Mouse (Mus musculus): ENCODE results near the gene Srsf12. TPM values are rescaled to one million over a fixed set of nuclear protein-coding genes. Genes with fewer than 3 reads are reported as not detected.

Srsf12 gene
- polyA plus RNA-seq (2015; fragmentation: Nextera tagmentation; extraction: Ambion mirVana) = 60.7 and 65.2 TPM in 2 replicates

DNA sequence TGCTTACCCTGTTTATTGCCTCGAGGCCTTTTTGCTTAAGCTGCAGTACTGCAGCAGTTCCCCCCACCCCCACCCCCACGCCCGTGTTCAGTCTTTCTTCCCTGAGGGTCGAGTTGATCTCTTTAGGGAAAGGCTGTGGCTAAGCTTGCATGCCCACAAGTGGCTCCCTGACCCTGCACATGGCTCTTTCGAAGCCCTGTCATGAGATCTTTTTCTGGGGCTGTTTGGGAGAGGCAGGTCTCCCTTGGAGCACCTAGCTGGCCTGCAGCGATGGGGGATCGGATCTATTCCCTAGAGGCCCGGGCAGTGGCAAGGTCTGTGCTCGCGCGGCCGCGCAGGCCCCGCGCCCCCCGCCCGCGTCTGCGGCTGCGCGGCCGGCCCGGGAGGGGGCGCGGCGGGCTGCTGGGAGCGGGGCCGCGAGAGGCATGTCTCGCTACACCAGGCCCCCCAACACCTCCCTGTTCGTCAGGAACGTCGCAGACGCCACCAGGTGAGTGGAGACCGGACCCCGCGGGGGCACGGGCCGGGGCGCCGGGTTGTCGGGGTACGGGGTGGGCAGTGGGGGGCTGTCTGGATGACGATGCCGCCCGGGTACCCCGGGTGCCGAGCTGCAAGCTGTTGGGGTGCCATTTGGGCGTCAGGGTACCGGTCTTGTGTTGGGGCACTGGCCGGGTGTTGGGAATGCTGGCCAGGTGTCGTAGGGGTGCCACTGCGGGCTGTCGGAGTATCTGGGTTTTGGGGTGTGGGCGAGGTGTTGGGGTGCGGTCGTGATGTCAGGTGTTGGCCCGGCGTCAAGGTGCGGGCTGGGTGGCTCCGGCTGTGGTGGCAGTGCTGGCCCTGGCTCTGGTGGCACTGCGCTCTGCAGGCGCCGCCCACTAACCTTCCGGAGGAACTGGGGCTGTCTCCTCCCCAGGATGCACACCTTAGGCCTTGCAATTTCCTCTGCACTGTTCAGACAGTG is at the start of gene Srsf12:
TSS of gene Srsf12 (plus strand) at position 111 of the 961 bp plus-strand sequence.
- 3% methylated on average over 65 of the region's 65 CpGs for WGBS
- peaks cover 28% of the 10 kb centered on the region for H3K4me1 ChIP-seq (replicated peaks)
- peaks cover 5% of the 10 kb centered on the region; the same call in 1 of the 2 replicates for H3K36me3 ChIP-seq
- peak; percentile 85 for ATAC-seq (ENCODE audit: low FRiP score, low read depth)
- no peaks in the 10 kb centered on the region for H3K27me3 ChIP-seq
- H3K4me2 ChIP-seq = peak within 1 kb of the TSS; percentile 95
- H3K27ac ChIP-seq (replicated peaks) = peak within 1 kb of the TSS; percentile 96
- peak within 1 kb of the TSS; percentile 97 for H3K9ac ChIP-seq
- no peaks in the 10 kb centered on the region for H3K9me3 ChIP-seq
- H3K4me3 ChIP-seq = peak within 1 kb of the TSS; percentile 96

DNA sequence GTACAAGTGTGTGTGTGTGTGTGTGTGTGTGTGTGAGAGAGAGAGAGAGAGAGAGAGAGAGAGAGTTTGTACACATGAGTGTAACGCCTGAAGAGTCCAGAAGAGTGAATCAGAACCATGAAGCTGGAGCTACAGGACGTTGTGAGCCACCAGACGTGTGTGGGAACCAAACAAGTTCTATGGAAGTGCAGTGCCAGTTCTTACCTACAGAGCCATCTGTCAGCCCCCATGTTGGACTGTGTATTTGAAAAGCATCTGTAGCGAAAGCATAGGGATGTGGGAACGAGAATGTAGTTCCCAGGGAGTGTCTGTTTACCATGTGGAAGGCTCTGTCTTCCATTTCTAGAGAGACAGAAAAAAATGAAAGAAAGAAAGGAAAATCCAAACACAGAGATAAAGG is 25.3 kb upstream of the Srsf12 start:
- H3K27ac ChIP-seq (replicated peaks) = no peak overlapping the region
- H3K27me3 ChIP-seq = no peaks in the 10 kb centered on the region
- no peak overlapping the region for H3K9ac ChIP-seq
- no peak overlapping the region for H3K4me3 ChIP-seq
- no peak overlapping the region for H3K4me2 ChIP-seq
- no peaks in the 10 kb centered on the region for H3K9me3 ChIP-seq
- peaks cover 37% of the 10 kb centered on the region for H3K36me3 ChIP-seq
- no peak for ATAC-seq (ENCODE audit: low FRiP score, low read depth)
- WGBS = 87% methylated on average over 5 of the region's 5 CpGs
- H3K4me1 ChIP-seq (replicated peaks) = peaks cover 11% of the 10 kb centered on the region

DNA sequence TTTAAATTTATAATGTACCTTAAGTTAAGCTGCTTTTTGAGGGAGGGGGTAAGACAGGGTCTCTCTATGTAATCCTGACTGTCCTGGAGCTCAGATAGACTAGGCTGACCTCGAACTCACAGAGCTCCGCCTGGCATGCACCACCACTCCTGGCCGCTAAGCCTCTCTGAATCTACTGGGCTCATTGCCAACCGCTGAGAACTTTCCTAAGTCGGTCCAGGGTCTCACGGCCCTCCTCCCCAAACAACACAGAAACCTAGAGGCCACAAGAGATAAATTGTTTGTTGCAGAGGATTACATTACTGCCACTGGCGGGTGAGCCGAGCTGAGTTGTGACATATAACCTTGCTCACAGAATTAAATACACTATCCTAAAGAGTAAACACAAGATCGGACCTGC is 20.6 kb upstream of the Srsf12 start:
- Histone ChIP-seq H3K9me3 (no peaks in the 10 kb centered on the region), H3K4me2 (peak overlapping the region; percentile 77), H3K27me3 (no peaks in the 10 kb centered on the region), H3K27ac (replicated peaks) (peak overlapping the region; percentile 96; the same call in 1 of the 2 replicates), H3K4me3 (peak overlapping the region; percentile 82), H3K36me3 (peaks cover 8% of the 10 kb centered on the region), H3K4me1 (replicated peaks) (peaks cover 14% of the 10 kb centered on the region), H3K9ac (peak overlapping the region; percentile 11; the same call in 1 of the 2 replicates)
- WGBS = 17% methylated on average over 9 of the region's 9 CpGs
- ATAC-seq (ENCODE audit: low FRiP score, low read depth) = no peak

DNA sequence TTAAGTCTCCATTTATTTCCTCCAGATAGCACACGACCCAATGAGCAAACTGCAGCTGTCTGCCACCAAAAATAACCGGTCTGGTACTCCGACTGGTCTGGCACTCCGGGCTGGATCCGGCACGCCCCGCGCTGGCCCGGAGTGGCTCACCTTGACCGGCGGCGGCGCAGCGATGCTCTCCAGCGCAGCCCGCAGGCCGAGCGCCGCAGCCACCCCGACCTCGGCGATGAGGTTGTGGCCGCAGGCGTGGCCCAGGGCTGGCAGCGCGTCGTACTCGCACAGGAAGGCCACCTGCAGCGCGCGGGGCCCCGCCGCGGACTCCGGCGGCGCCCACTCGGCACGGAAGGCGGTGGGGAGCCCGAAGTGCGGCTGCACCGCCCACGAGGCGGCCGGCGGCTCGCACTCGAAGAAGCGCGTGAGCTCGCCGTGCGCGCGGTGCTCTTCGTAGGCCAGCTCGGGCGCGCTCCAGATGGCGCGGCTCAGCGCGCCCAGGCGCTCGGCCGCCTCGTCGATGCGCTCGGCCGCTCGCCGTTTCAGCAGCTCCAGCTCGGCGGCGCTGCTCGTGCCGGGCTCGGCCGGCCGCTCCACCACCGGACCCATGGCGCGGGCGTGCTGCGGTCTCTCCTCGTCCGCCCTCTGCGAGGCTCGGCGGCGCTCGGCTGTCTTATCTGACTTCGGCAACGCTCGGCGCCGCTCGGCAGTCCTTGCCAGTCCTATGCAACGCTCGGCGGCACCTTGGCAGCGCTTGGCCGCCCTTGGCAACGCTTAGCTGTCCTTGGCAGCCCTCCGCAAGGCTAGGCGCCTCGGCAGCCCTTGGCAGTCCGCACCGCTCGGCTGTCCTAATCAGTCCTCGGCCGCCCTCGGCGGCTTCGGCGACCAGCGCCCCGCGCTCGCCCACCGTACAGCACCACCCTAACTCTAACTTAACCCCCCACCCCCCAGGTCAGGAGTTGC is 19.7 kb upstream of the Srsf12 start:
- Histone ChIP-seq H3K9me3 (no peaks in the 10 kb centered on the region), H3K36me3 (peaks cover 6% of the 10 kb centered on the region; the same call in 1 of the 2 replicates), H3K4me3 (peak overlapping the region; percentile 82), H3K4me1 (replicated peaks) (peaks cover 14% of the 10 kb centered on the region), H3K27ac (replicated peaks) (peak overlapping the region; percentile 96), H3K9ac (peak overlapping the region; percentile 78), H3K4me2 (peak overlapping the region; percentile 77), H3K27me3 (no peaks in the 10 kb centered on the region)
- WGBS = under 1% methylated on average over 105 of the region's 123 CpGs
- ATAC-seq (ENCODE audit: low FRiP score, low read depth) = peak; percentile 94

DNA sequence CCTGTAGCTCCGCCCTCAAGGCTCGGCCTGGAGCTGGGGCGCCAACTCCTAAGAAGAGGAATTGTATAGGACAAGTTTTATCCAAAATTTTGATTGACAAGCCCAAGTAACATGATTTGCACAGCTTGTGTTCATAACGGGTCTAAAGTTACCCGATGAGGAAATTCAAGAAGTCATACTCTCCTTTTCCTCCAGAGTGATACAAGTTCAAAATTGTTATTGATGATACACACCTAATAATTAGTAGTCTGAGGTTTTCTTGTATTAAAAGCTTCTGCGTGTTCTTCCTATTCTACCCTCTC is 19.1 kb upstream of the Srsf12 start, which contains the start of gene Pm20d2:
TSS of gene Pm20d2 (minus strand) at position 3 of the 302 bp plus-strand sequence.
- Histone ChIP-seq H3K36me3 (peaks cover 6% of the 10 kb centered on the region; the same call in 1 of the 2 replicates), H3K4me3 (peak within 1 kb of the TSS; percentile 82), H3K4me1 (replicated peaks) (peaks cover 14% of the 10 kb centered on the region), H3K27ac (replicated peaks) (peak within 1 kb of the TSS; percentile 96), H3K4me2 (peak within 1 kb of the TSS; percentile 77), H3K9me3 (0 out of 2 replicates have a peak, but pooled peaks cover 2% of the 10 kb centered on the region), H3K9ac (peak within 1 kb of the TSS; percentile 78), H3K27me3 (no peaks in the 10 kb centered on the region)
- 18% methylated on average over 6 of the region's 6 CpGs for WGBS
- ATAC-seq (ENCODE audit: low FRiP score, low read depth) = no peak

DNA sequence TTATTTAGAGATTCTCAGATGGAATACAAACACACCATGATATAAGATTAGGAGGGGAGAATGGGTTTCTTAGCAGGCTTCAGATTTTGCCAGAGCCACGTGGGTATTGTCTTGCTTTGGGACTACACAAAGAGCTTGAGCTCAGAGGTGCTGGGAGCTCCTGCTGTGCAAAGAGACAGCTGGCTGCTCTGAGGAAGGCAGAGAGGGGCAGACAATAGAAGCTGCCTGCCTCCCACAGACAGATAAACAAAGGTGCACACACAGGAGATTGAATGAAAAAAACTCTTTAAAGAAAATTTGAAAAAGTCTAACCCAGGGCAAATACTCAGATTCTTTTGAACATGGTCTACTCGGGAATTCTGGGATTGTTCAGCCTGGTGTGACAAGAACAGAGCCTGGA is 10.7 kb upstream of the Srsf12 start:
- H3K4me2 ChIP-seq = no peak overlapping the region
- H3K27me3 ChIP-seq = no peaks in the 10 kb centered on the region
- no peak overlapping the region for H3K27ac ChIP-seq (replicated peaks)
- H3K4me1 ChIP-seq (replicated peaks) = no peaks in the 10 kb centered on the region
- H3K9ac ChIP-seq = no peak overlapping the region
- no peaks in the 10 kb centered on the region for H3K36me3 ChIP-seq
- WGBS = 2% methylated on average over 2 of the region's 2 CpGs
- ATAC-seq (ENCODE audit: low FRiP score, low read depth) = no peak
- H3K4me3 ChIP-seq = no peak overlapping the region
- H3K9me3 ChIP-seq = 0 out of 2 replicates have a peak, but pooled peaks cover 2% of the 10 kb centered on the region

DNA sequence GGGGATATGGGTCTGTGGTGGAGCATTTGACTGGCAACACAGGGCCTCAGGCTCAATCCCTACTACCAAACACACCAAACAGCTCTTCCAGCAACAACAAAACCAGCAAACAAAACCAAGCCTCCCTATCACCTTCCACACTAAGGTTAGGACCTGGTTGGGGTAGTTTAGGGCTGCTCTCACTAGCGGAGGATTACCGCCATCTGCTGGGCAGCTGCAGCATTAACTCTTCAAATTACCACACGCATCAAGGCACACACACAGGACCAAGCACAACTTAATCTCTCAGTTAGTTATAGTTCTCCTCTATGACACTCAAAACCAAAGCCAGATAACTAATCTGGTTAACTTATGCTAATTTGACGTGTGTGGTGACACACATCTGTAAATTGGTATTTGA is 4.1 kb upstream of the Srsf12 start:
- WGBS = 6% methylated on average over 4 of the region's 4 CpGs
- no peaks in the 10 kb centered on the region for H3K9me3 ChIP-seq
- no peak for ATAC-seq (ENCODE audit: low FRiP score, low read depth)

DNA sequence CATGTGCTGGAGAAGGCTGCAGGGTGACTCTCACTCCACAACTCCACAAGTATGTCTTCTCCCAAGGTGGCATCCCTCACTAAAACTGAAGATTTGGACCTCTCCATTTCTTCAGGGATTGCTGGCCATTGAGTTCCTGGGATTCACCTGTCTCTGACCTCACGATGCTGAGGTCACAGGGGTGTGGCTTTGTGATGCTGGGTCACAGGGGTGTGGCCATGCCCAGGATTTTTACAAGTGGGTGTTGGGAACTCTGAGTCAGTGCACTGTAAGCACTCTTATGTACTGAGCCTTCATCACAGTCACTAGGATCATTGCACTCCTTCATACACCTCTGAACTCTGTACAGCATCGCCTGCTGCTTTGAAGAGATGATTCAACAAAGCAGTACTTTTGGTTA is 1.2 kb upstream of the Srsf12 start:
- Histone ChIP-seq H3K36me3 (0 out of 2 replicates have a peak, but pooled peaks cover under 1% of the 10 kb centered on the region), H3K4me1 (replicated peaks) (peaks cover 28% of the 10 kb centered on the region), H3K4me3 (no peak overlapping the region), H3K9me3 (no peaks in the 10 kb centered on the region), H3K4me2 (no peak overlapping the region), H3K9ac (no peak overlapping the region), H3K27me3 (no peaks in the 10 kb centered on the region), H3K27ac (replicated peaks) (no peak overlapping the region)
- no peak for ATAC-seq (ENCODE audit: low FRiP score, low read depth)
- WGBS = 67% methylated on average over 2 of the region's 2 CpGs

More for the DNA sequence above, 4.1 kb upstream of the Srsf12 start:
- H3K9ac ChIP-seq = no peak overlapping the region
- no peak overlapping the region for H3K27ac ChIP-seq (replicated peaks)
- no peaks in the 10 kb centered on the region for H3K36me3 ChIP-seq
- peaks cover 15% of the 10 kb centered on the region for H3K4me1 ChIP-seq (replicated peaks)
- no peak overlapping the region for H3K4me2 ChIP-seq
- no peak overlapping the region for H3K4me3 ChIP-seq
- H3K27me3 ChIP-seq = no peaks in the 10 kb centered on the region

DNA sequence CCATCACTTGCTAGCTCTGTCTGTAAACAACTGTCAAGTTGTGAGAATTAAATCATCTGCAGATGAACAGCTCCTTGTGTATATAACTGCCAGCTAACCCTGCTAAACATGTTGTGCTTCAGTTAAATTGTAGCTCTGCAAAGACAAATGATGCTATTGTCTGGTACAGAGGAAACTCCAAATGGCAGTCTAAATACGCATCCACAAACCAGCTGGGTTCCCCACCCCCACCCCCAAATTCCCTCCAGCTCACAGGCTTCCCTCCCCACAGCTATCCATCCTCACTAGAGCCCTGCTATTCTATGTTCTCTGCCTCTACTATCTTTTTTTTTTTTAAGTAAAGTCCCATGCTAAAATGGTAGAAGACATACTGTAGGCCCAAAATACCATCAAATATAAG is 13.1 kb downstream of the Srsf12 start:
- Histone ChIP-seq H3K27ac (replicated peaks) (no peak overlapping the region), H3K4me3 (no peak overlapping the region), H3K27me3 (no peaks in the 10 kb centered on the region), H3K4me1 (replicated peaks) (no peaks in the 10 kb centered on the region), H3K36me3 (no peaks in the 10 kb centered on the region), H3K4me2 (no peak overlapping the region), H3K9me3 (no peaks in the 10 kb centered on the region), H3K9ac (no peak overlapping the region)
- ATAC-seq (ENCODE audit: low FRiP score, low read depth) = no peak
- WGBS = 40% methylated on average over 1 of the region's 1 CpGs

DNA sequence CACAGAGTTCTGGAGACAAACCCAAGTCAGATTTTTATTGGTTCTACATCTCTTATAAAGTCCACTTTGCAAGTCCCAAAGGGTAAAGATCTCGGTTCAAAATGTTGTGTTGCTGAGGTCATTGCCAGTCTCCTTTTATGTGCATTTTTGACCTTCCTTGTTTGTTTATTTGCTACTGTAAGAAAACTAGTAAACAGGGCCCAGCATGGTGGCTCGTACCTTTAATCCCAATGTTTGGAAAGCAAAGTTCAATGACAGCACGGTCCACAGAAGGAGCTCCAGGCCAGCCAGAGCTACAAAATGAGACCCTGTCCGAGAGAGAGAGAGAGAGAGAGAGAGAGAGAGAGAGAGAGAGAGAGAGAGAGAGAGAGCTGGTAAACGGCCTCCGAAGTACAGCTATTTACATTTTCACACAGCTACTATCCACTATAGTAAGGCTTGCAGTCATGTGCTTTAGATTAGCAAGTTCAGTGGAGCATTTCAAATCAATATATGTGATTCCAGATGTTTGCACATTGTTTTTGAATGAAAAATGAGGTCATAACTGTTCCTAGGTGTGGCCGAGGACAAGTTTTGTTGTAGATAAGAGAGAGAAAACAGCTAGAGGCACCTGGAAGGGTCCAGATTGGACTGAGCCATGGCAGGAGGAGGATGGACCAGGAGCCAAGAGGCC is 15.3 kb downstream of the Srsf12 start:
- Histone ChIP-seq H3K27me3 (no peaks in the 10 kb centered on the region), H3K4me3 (no peak overlapping the region), H3K9me3 (no peaks in the 10 kb centered on the region), H3K27ac (replicated peaks) (no peak overlapping the region), H3K9ac (no peak overlapping the region), H3K4me1 (replicated peaks) (no peaks in the 10 kb centered on the region), H3K36me3 (0 out of 2 replicates have a peak, but pooled peaks cover 2% of the 10 kb centered on the region), H3K4me2 (no peak overlapping the region)
- ATAC-seq (ENCODE audit: low FRiP score, low read depth) = no peak
- 78% methylated on average over 7 of the region's 7 CpGs for WGBS

DNA sequence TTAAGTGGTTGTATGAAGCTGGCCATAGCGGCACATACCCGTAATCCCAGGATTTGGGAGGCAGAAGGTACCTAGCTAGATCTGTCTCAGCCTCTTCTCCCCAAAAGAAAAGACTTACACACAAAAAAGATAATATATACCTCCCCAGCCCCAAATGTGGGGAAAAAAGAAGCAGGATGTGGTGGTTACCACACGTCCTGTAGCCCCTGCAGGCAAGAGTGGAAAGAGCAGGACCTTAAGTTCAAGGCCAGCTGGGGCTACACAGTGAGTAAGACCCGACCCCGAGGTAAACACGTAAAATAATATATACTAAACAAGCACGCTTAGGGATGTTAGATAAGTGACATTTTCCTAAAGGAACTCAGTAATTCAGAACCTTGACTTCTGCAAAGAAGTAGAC is 18.4 kb downstream of the Srsf12 start:
- Histone ChIP-seq H3K27ac (replicated peaks) (no peak overlapping the region), H3K4me3 (no peak overlapping the region), H3K9me3 (no peaks in the 10 kb centered on the region), H3K27me3 (no peaks in the 10 kb centered on the region), H3K36me3 (peaks cover 7% of the 10 kb centered on the region), H3K4me1 (replicated peaks) (no peaks in the 10 kb centered on the region), H3K9ac (no peak overlapping the region), H3K4me2 (no peak overlapping the region)
- 91% methylated on average over 7 of the region's 7 CpGs for WGBS
- ATAC-seq (ENCODE audit: low FRiP score, low read depth) = no peak

All from hindbrain, embryonic 15.5 days (tissue).